Mouse (Mus musculus) heart, postnatal 14 days (tissue): Measurements from ENCODE around the gene Mmp14. TPM values are rescaled to one million over a fixed set of nuclear protein-coding genes. Genes with fewer than 3 reads are reported as not detected.

Source experiments
- DNase-seq, 2 experiments: peaks; one replicate each; pipeline ENCODE4 v3.0.0; 2021 to 2022
- intact Hi-C: fragments of 180-260 bp; cut with DNase I; formaldehyde crosslinking; loops from one replicate; pipeline ENCODE4 v1.15.1; 2025
- total RNA-seq, 2 experiments: library from RNA; stranded (reverse); gene quantifications; 2 replicates each; pipeline ENCODE4 v1.2.3; 2021

Gene Mmp14
- total RNA-seq, 2 experiments from 2014 or later = 53.6 to 60.0 TPM

DNA sequence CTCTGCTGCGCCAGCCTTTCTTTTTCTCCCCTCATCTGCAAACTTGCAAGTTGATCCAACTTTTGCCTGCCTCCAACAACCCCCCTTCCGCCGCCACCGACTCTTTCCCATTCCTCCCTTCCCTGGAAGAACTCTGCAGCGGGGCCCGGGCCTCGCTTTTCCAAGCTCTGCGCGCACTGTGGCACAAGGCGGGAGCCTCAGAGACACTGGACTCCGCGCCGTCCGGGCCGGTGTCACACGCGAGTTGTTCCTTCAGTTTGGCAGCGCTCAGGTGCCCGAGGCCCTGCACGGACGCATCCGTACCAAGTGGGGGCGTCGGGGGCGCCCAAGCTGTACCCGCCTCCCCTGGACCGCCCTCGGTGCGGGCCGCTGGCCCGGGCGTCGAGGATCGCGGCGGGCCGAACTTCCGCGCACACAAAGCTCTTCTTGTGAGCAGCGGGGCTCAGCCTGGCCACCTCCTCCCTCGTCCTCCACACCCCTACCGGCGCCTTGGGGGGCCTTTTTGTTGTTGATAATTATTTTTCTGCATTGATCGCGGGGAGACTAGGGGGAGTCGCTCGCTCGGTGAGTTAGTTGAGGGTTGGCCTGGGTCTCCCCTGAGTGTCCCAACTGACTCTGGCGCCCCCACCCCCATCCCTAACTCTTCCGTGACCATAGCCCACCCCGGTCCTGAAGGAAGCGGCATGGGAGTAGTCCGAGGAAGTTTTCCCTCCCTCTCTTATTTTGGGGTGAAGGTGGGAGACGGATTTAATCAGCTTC is 845 bp downstream of the Mmp14 start:
- DNase-seq = peak; percentile 54 to 56
- intact Hi-C loops = no loop called here

DNA sequence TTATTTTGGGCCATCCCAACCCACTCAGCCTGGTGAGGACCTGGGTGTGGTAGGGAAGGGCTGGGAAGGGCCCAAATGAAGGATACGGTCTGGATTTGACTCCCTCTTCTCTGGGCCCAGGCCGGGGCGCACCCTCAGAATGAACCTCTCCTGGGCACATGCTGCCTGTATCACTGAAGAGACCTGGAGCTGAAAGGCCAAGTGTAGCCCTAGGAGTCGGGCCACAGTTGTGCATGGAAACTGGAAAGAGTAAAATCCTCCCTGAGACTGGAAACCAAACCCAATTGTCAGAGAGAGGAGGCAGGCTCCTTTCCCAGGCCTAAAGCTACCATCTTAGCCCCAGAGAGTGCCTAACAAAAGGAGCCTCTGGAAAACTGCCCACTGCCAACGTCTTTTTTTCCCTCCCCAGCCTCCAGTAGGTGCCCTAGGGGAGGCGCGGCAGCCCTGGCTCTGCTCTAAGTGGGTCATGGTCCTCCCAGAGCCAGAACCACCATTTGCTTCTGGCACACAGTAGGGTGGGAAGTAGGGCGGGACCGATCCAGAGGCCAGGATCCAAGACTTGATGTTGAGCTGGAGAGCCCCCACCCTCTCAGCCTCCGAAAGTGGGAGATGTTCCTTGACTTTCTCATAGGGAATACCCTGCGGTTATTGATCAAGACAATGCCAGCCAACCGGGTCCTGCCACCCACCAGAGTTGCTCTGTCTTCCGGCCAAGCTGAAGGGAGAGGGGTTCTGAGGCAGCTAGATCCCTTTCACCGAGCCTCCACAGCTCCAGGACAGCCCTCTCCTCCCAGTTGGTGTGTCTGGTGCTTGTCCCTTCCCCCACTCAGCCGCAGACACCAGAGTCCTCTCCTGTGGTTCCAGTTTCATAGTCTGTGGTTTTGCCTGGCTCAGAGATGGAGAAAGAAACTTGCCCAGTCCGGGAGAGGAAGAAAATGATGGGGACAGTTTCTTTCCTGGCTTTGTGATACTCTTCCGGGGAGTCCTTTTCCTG is 1.7 kb downstream of the Mmp14 start:
- peak in 1 of 2 experiments; percentile 47 for DNase-seq
- intact Hi-C loops = no loop called here

DNA sequence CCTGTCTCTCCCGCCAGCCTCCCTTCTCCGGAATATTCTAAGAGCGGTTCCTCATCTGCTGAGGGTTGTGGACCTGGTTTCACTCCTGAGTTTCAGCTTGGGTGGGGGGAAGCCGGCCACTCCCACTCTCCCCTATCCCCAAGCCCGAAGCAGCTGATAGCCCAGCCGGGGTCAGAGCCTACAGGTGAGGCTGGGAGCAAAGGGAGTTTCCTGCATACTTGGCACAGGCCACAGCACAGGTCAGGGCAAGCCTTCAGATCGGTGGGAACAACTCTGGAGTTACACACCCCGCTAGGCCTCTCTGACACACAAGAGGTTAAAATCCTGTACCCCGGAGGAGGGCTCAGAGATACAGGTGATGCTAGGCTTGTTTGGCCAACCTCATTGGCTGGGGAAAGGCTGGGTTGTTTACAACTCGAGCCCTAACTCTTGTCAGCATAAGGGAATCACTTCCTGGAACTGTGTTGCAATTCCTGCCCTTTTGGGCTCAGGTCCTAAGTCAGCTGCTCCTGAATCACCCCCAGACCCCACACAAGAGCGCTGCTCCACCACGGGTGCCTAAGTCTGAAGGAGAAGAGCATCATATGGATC is 2.6 kb downstream of the Mmp14 start:
- peak in 1 of 2 experiments; percentile 42 for DNase-seq
- intact Hi-C loops = no loop called here

DNA sequence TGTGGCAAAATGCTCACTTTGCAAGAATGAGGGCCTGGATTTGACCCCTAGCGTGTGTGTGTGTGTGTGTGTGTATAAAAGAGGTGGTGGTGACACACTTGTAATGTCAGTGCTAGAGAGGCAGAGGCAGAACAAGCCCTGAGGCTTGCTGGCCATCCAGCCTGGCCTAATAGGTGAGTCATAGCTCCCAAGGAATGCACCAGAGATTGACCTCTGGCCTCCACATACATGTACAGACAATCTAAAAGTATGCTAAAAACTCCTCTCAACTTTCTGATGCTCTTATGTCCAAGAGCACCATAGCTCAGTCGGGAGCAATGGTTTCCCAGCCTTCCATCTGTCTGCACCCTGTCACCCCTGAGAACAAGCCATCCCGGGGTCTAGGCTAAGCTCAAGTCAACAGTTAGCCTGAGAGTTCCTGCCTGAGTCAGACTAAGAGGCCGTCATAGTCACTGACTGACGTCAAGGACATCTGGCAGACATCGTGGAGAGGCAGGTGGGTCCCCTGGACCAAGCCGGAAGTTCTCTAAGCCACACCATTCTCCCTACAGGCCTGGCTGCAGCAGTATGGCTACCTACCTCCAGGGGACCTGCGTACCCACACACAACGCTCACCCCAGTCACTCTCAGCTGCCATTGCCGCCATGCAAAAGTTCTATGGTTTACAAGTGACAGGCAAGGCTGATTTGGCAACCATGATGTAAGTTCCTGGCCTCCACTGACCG is 3.9 kb downstream of the Mmp14 start:
- no peak for DNase-seq
- intact Hi-C loops = no loop called here

DNA sequence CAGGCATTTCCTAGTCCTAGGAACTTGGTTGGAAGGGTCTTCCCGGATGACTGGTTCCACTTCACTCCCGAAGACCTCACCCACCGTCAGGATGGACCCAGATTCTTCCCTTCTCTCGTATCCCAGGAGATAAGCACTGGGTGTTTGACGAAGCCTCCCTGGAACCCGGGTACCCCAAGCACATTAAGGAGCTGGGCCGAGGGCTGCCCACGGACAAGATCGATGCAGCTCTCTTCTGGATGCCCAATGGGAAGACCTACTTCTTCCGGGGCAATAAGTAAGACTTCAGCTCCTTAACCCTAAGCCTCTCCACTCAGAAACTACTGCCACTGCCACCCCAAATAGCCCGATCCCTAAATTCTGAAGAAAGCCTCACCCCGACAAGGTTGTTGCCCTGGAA is 7.7 kb downstream of the Mmp14 start:
- DNase-seq = no peak
- intact Hi-C loops = no loop called here

DNA sequence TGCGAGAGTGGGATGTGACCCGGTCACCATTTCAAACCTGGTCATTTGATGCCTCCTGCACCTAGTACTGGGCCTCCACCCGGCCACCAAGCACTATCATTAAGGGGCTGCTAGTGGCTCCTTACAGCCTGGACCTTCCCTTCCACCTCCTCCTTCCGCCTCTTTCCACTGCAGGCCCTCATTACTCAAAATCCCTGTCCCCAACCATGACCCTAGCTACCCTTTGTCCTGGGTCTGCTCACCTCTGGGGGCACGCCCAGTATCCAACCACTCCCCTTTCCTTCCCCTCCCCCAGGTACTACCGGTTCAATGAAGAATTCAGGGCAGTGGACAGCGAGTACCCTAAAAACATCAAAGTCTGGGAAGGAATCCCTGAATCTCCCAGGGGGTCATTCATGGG is 8.2 kb downstream of the Mmp14 start:
- intact Hi-C loops = no loop called here
- DNase-seq = no peak

DNA sequence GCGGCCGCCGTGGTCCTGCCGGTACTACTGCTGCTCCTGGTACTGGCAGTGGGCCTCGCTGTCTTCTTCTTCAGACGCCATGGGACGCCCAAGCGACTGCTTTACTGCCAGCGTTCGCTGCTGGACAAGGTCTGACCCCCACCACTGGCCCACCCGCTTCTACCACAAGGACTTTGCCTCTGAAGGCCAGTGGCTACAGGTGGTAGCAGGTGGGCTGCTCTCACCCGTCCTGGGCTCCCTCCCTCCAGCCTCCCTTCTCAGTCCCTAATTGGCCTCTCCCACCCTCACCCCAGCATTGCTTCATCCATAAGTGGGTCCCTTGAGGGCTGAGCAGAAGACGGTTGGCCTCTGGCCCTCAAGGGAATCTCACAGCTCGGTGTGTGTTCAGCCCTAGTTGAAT is 9.1 kb downstream of the Mmp14 start:
- intact Hi-C loops = no loop called here
- DNase-seq = no peak

DNA sequence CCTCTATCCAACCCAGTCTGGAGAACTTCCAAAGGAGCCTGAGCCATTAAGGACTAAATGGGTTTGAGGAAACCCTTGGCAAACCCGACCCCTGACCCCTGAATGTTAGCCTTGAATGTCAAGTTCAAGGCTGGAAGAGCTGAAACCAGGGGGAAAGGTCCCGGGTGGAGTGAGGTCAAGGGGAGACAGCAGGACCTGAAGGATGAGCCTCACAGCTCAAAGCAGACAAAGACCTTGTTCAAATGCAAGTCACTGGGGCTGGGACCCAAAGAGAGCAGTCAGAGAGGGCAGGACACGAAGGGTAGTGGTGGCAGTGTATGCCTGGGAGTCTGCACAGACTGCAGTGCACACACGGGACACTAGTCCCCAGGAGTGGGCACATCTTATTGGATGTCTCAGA is 10.0 kb downstream of the Mmp14 start:
- no peak for DNase-seq
- intact Hi-C loops = no loop called here

DNA sequence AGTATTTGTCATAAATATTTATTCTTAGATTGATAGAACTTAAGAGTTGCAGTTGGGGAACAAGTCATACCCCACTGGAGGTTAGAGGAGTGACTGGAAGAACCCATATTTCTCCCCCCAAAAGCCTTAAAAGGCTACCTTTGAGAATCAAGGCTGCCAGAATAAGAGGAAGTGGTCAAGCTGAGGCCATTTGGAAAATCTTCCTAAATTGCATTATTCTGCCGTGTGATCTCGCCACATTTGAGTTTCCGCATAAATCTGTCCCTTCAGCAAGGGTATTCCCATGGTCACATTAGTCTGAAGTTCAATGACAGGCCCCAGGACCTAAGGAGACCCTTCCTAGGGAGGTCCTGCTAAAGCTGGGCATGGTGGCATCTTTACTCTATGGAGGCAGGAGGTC is 11.1 kb downstream of the Mmp14 start:
- DNase-seq = no peak
- intact Hi-C loops = no loop called here

DNA sequence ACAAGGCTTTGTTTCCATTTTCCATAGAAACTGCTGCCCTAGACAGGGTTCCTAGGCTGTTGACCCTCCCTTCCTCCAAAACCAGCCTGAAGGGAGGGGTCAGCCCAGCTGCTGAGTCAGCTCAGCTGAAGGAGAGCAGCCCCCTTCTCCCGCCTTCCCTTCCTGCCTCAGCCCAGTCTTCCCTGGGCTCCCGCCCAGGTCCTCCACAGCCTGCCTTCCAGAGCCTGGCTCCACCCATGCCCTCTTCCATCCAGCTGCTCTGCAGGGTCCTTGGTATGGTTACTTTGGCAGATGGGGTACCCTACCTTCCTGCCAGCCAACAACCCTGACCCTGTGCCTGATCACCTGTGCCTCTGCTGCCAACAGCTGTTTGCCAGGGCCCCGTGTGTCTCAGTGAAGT is 11.8 kb downstream of the Mmp14 start:
- DNase-seq = peak; percentile 66 to 76
- intact Hi-C loops = no loop called here

DNA sequence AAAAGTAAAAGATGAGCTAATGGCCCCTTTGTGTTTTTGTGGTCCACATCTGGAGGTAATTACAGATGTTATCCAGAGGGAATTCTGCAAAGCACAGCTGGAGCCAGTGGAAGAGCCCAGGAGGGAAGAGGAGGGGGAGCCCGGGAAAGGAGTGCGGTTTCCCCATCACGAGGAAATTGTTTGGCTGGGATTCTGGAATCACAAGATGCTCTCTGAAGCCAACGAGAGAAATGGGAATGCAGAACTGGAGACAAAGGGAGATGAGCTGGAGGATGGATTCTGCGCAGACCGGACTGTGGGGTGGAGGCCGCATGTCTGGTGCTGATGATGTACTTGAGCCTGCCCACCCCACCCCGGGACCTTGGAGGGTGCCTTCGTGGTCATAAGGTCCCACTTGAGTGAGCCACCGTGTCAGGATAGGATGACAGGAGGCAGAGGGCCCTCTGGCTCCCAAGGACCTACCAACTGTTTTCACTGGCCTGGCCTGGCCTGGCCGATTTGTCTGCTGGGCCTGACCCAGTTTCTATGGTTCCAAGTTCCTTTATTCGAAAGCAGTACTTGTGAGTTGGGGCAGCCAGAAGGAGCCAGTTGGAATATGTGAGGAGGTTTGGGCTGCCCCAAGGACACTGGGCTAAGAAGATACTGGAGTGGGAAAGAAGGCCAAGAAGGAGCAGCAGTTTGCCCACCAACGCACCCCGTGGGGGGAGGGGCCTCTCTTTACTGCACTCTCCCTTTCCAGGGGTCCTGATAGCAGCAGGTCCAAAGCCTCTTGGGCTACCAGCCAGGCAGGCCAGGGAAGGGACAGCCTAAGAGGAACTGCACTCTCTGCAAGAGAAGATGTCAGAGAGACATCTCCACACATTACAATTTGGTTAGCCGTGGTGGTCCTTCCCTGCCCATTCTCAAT is 12.6 kb downstream of the Mmp14 start:
- intact Hi-C loops = no loop called here

DNA sequence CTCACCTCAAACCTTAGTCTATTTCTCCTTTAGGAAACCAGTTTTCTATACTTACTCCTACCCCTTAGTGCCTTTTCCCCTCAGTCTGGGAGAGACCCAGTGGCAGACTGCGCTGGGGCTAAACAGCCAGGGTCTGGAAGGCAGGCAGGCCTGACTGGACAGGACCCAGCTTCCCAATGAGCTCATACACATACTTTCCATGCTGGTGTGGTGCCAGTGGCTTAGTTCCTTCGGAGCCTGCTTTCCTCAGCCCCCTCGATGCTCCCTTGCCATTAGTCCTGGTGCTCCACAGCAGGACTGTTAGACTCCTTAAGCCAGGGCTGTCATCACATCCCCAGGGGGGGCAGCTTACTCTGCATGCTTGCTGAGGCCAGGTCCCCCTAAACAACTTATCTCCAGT is 14.1 kb downstream of the Mmp14 start:
- DNase-seq = peak; percentile 54 to 76
- intact Hi-C loops = loop anchor here (5.0 kb wide), 3 partner anchors 33 to 83 kb away; partner anchors contain the start of gene Oxa1l

More for the DNA sequence above, 12.6 kb downstream of the Mmp14 start:
- DNase-seq = peak; percentile 62 to 73

DNA sequence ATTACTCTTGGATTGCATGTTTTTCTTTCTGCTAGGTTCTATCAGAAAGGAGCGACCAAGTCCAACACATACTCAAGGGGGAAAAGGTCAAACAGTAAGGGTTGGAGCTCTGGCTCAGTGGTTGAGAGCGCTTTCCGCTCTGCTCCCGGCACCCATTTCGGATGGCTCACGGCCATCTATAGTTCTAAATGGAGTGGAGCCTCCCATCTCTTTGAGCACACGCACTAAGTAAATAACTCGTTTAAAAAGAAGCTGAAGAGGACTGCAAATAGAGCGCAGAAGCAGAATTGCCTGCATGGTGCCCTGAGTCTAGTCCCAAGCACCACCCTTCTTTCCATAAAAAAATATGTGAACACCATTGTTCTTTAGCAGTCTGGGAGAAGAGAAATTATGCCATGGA is 22.2 kb downstream of the Mmp14 start:
- DNase-seq = no peak
- intact Hi-C loops = no loop called here

DNA sequence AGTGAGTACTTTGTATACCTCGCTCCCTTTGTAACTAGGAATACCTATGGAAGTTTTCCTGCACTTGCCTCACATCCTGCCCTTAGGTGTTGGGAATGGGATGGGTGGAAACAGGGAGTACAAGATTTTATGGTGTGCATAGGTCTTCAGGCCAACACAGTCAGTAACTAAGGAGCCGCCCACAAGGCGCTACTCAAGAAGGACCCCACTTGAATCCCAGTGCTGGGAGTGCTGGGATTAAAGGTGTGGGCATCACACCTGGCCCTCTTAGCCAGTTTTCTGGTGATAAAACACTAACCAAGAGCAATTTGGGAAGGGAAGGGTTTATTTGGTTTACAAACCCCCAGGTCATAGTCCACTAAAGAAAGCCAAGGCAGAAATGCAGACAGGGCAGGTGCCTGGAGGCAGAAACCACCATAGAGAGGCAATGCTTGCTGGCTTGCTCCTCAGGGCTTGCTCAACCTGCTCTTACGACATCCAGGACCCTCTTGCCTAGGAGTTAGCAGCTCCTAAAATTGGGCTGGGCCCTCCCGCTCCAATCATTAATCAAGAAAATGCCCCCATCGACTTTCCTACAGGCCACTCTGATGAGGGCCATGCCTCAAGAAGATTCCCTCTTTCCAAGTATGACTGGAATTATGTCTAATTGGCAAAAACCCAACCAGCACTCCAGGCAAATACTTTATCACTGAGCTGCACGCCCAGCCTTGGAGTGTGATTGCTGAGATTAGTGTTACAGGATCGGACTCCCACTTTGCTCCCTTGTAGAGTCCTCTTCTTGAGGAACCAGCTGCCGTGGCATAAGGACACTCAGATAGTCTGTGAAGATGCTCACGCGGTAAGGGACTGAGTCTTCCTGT is 23.5 kb downstream of the Mmp14 start:
- intact Hi-C loops = no loop called here
- no peak for DNase-seq

DNA sequence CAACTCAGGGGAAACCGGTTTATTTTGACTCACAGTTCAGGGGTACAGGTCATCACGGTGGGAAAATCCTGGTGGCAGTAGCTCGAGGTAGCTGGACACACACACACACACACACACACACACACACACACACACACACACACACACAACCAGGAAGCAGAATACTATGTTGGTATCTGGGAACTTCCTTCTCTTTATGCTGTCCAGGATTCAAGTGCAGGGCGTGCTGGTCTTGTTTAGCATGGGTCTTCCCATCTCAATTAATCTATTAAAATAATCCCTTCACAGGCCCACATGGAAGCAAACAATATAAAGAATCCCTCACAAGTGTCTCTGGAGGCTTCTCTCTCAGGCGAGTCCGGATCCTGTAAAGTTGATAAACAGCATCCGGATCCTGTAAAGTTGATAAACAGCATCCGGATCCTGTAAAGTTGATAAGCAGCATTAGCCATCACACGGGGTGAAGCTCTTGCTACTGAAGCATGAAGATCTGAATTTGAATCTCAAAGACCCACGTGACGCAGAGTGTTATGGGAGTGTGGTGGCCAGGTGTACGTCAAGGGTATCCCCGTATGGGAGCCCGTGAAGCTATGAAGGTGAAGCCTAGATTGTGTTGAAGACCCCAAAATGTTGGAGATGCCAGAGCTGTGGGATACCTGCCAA is 26.6 kb downstream of the Mmp14 start:
- no peak for DNase-seq
- intact Hi-C loops = no loop called here

DNA sequence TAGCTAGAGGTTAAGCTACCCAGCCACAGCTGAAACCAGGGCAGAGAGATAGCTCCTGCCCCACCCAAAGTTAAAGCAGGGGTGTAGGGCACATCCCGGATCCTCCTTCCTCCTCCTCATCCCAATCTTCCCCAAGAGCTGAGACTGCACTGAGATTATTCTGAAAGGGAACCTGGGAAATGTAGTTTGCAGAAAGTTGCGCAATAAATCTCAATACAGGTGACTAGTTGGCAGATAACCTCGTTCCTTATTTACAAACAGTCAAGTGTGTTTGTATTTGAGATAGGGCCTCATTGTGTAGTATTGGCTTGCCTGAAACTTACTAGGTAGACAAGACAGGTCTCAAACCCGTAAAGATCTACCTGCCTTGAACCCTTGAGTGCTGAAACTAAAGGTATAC is 30.7 kb downstream of the Mmp14 start:
- no peak for DNase-seq
- intact Hi-C loops = no loop called here

DNA sequence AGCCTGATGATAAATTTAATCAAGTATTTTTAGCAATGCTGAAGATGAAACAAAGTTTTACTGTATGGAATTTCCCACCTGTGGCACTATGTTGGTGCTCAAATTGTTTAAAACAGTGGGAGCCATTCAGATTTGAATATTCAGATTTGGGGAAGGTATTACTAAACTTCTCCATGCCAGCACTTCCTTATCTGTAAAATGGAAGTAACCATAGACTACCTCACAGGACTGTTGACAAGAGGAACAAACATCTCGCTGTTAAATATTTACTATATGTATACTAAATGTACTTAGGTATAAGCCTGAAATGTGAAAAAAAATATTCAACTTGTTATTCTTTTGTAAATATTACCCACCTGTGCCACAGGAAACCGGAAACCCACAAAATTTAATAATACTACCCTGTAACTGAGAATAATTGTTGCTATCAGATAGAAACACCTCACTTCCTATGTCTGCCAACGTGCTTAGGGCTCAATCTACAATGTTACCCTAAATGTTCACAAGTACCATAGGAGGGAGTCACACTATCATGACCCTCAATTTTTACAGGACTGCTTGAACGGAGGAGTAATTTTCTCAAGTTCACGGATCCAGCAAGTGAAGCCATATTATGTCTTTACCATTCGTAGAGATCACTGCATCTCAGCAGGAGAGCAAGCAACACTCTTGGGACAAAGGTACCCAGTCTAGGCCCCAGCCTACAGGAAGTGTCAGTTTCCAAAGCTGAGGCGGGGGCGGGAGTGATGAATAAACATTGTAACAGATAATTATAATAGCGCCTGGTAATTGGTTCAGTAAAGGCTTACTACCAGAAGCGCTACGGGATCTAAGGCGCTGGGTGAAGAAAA is 31.9 kb downstream of the Mmp14 start:
- intact Hi-C loops = no loop called here

More for the DNA sequence above, 31.9 kb downstream of the Mmp14 start:
- DNase-seq = no peak
